Mouse (Mus musculus) effector memory CD4-positive, alpha-beta T cell, adult 7 months (primary cell): ENCODE results near the gene Sdk2. TPM values are rescaled to one million over a fixed set of nuclear protein-coding genes. Genes with fewer than 3 reads are reported as not detected.

ENCODE experiments used
- polyA plus RNA-seq: library from polyadenylated mRNA; unstranded; fragments of 100-300 nt; shearing (Covaris generic); gene quantifications from one replicate; pipeline ENCODE4 v1.2.1, GENCODE M21; 2017

The Sdk2 gene
- 0.38 TPM for polyA plus RNA-seq

DNA sequence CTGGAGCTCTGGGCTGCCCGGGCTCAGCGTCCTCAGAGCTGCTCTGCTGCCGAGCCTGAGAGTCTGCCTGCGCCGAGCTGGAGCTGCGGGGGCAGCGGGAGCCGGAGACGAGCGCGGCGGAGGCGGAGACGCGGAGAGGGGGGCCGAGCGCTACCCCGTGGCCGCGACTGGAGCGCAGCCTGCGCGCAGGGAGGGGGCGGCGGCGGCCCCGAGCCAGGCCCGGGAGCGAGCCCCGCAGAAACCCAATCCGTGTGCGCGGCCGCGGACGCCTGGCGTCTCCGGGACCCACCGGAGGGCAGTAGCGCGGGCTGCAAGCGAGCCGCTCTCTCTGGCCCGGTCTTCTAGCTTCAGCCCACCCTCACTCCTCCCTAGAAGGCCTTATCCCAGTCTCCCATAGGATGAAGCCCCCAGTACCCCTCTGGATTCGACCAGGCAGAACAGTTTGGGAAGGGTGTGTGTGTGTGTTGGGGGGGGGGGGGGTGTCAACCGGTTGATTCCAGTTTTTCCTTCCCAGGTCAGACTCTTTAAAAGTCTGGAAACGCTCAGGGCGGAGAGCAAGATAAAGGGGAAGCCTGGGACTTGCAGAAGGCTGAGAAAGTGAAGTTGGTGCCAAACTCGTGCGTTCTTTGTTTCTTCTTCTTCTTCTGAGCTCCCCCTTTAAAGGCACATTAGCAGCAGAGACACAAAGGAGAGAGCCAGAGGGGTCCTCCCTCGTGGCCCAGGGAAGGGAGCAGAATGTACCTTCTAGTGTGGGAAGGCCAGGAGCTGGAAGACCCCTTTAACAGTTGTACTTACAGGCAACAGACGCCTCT, at the start of gene Sdk2:
Gene Sdk2 (minus strand): TSS at position 96 of the 812 bp plus-strand sequence.

DNA sequence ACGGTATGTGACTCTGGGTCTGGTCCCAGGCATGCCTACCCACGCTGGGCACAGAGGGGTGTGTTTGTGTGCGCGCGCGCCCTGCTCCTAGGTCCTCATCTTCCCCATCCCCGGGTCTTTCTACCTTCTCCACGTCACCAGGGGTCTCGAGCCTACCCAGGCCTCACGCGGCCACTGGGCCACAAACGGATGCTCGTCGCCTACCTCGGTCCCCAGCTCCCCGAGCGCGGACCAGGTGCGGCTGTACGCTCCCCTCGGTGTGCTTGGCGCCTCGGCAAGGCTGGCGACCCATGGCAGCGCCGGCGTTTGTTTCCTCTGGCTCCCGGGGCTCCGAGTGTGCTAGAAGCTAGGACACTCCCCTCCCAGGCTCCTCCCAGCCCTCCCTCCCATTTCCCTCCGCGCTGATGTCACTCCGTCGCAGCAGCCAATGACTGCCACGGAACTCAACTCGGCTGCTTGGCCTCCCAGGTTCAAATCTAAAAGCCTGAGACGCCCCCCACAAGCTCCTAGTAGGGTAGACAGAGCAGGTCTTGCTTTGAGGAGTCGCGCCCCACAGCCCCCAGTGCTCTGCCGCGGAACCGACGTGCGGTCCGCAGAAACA, 315.3 kb downstream of the Sdk2 start, which contains the start of gene Cdc42ep4:
Gene Cdc42ep4 (minus strand): TSS at position 398 of the 601 bp plus-strand sequence.

